Mouse (Mus musculus) gastrocnemius, postnatal 36 days (tissue): ENCODE data around the gene C1qtnf1. TPM values are rescaled to one million over a fixed set of nuclear protein-coding genes. Genes with fewer than 3 reads are reported as not detected.

ENCODE experiments used
- DNase-seq, 2 experiments: peaks; one replicate each; pipeline ENCODE4 v3.0.0; 2022
- intact Hi-C: fragments of 180-260 bp; cut with DNase I; formaldehyde crosslinking; loops from one replicate; pipeline ENCODE4 v1.15.1; 2025
- total RNA-seq, 2 experiments: library from RNA; stranded (reverse); gene quantifications; 2 replicates each; pipeline ENCODE4 v1.2.3; 2021

Gene C1qtnf1
- total RNA-seq, 2 experiments from 2014 or later = 9.3 to 9.7 TPM

- intact Hi-C loops = no loop called here
- no peak for DNase-seq
Measured at GRCm38 (mm10) chr11:118467441-118468035, 39.5 kb downstream of the C1qtnf1 start.

DNA sequence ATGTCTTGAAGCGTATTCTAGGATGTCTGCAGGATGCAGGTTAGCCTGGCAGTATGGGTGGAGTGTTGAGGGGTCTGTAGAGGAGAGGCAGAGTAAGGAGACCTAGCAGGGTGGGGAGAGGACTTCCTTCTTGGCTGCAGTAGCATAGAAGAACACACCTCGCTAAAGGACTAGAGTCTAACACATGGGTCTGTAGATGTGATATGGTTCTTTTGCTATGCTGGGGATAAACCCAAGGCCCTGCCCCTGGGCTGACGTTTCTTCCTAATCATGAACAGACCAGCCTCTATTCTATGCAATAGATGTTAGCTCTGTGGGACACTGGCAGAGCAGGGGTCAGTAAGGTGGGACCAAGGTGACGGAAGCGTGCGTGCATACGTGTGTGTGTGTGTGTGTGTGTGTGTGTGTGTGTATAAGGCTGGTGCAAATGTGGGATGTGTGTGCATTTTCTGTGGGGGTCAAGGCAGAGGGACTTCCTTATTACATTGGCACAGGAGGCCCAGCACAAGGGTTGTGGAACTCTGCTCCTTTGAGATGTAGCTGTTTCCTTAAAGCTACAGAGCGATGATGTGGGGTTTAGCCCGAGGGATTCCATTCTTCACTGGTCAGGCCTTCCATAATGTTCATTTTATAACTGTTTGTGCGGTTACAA lies 41.6 kb downstream of the C1qtnf1 start:
- no peak for DNase-seq
- intact Hi-C loops = no loop called here

DNA sequence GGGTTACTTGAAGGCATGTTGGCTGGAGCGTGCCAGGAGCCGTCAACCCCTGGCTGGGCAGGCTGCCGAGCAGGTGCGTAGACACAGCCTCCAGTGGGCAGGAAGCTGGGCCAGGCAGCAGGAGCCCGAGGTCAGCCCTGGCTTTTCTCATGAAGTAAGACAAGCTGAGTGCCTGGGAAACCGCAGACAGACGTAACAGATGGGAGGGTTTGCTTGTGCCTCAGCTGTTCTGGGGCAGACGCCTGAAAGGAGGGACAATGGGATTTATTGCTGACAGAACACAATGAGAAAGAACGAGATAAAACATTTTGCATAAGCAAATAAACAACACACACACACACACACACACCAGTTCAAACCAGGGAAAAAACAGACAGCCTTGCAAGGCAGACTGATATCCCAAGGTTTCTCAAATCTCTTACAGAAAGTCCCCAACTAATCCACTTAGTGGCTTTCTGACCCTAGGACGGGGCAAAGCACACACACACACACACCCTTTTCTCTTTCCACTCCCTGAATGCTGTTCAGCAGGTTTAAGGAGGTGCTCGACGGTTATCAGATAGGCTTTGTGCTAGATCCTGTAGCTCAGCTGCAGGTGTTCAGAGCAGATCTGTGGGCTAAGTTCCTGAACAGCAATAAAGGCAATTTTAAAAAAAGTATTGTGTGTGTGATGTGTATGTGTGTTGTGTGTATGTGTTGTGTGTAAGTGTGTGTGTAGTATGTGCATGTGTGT lies 42.4 kb downstream of the C1qtnf1 start:
- intact Hi-C loops = no loop called here
- no peak for DNase-seq

- intact Hi-C loops = no loop called here
- DNase-seq = no peak
Measured at GRCm38 (mm10) chr11:118471676-118472075, 43.7 kb downstream of the C1qtnf1 start.

- DNase-seq = no peak
- intact Hi-C loops = no loop called here
Measured at GRCm38 (mm10) chr11:118473161-118473560, 45.2 kb downstream of the C1qtnf1 start.

DNA sequence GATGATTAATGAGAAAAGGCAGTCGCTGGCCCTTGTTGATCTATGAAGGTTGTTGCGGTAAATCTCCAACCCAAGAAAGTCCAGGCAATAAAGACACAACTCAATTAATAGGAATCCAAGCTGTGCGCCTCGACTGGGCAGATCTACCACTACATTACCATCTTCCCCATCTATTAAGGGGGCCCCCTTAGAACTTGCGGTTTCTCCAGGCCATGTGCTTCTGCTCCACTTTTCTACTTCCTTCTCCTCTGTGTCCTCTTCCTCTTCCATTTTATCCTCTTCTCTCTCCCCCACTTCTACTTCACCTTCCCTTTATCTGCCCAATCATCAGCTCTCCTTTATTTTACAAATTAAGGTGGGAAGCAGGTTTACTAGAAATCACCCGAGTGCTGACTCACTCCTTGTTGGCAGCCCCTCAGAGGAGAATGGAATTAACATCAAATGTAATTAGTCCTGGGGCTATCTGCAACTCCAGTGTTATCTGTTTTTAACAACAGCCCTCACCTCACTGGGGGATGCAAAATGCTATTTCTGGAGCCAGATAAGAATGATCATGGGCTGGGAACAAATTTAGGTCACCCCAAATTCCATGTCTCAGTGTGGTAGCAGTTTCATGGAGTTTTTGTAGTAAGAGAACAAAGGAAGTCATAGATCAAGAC lies 46.0 kb downstream of the C1qtnf1 start:
- intact Hi-C loops = no loop called here
- DNase-seq = no peak

DNA sequence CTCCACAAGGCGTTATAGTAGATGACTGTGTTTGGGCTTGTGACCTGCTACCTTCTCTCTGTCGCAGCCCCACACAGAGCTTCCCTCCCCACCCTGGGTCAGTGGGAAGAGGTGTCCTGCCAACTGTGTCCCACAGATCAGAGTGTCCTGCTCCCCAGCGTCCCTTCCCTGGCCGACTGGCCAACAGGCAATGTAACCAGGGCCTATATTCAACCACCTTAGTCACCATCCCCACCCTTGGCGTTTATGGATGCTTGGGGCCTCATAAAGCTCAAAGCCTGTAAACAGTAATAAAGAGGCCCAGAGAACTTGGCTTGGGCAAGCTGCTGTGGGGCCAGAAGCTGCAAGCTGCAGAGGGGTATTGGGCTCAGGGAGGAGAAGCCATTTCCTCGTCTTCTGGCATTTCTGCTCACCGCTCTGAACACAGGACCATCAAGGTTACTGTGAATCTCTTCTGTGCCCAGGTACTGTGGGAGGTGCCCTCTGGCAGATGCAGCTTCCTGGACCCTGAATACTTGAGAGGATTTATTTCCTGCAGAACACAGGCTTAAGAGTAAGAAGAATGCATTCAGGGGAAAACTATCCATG lies 47.6 kb downstream of the C1qtnf1 start:
- DNase-seq = no peak
- intact Hi-C loops = no loop called here

GRCm38 (mm10) chr11:118476396-118477373 lies 48.7 kb downstream of the C1qtnf1 start, which contains the start of gene Engase:
Gene Engase (plus strand): TSS chr11:118476829.
- peak; percentile 91 to 97 for DNase-seq
- intact Hi-C loops = no loop called here

DNA sequence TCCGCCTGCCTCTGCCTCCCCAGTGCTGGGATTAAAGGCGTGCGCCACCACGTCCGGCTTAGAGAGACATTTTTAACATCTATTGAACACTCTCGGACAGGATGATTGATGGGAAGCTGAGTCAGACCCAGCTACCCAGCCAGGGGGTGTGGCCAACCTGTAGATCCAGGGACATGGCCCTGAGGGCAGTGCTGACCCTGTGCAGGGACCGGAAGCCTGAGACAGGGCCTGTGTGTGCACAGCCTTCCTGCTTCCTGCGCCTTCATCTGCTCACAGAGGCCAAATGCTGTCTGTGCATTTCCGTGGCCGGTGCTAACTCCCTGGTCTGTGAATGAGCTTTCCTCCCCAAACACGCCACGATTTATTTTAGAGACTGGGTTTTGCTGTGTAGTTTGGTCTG lies 51.8 kb downstream of the C1qtnf1 start:
- DNase-seq = no peak
- intact Hi-C loops = no loop called here

DNA sequence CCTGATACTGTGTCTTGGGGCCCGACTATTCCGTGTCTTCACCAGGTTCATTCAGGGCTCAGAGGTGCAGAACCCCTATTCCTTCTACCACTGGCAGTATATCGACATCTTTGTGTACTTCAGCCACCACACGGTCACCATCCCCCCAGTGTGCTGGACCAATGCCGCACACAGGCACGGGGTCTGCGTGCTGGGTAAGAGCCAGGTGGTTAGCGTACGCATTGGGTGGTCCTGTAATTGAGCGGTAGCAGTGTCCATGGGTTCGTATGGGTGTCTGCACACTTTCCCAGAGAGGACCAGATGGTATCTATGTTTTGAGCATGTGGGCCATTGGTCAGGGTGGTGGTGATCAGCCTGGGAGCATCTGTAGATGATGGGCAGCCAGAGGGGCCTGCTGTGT lies 53.2 kb downstream of the C1qtnf1 start:
- DNase-seq = no peak
- intact Hi-C loops = no loop called here

- intact Hi-C loops = no loop called here
- DNase-seq = no peak
Measured at GRCm38 (mm10) chr11:118481751-118482150, 53.7 kb downstream of the C1qtnf1 start.

- DNase-seq = no peak
- intact Hi-C loops = no loop called here
Measured at GRCm38 (mm10) chr11:118484169-118484568, 56.2 kb downstream of the C1qtnf1 start.

DNA sequence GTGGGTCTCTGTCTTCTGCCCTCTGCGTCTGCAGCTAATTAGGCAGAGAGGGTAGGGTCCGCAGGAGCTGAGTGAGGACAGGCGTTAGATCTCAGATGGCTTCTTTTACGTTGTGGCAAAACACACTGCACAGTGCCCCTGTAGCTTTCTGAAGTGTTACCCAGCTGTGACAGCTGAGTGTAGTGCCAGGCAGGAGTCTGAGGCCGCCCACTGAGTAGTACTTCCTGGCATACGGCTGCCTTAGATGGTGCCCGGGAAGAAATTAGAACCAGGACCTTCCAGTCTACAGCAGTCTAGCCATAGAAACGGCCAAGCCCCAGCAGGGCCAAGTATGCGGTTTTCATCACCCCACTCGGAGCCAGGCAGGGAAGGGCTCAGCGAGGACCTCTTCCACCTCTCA lies 57.3 kb downstream of the C1qtnf1 start:
- DNase-seq = no peak
- intact Hi-C loops = no loop called here

DNA sequence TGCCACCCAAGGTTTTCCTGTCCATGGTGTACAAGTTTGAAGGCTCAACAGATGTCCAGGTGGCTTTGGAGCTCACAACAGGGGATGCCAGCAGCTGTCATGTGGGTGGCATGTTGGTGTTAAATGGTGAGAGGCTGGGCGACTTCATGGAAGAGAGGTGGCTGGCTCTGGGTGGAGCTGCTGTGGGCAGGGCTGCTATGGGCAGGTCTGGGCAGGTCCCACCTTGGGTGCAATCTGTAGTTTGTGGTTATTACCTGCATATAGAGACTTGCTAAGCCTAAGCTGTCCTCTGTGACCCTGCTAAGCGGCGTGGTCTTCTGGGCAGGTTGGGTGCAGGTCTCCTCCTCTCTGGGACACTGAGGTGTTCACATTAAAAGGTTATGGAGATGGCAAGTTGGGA lies 57.8 kb downstream of the C1qtnf1 start:
- no peak for DNase-seq
- intact Hi-C loops = no loop called here

- DNase-seq = no peak
- intact Hi-C loops = no loop called here
Measured at GRCm38 (mm10) chr11:118486281-118486680, 58.3 kb downstream of the C1qtnf1 start.

DNA sequence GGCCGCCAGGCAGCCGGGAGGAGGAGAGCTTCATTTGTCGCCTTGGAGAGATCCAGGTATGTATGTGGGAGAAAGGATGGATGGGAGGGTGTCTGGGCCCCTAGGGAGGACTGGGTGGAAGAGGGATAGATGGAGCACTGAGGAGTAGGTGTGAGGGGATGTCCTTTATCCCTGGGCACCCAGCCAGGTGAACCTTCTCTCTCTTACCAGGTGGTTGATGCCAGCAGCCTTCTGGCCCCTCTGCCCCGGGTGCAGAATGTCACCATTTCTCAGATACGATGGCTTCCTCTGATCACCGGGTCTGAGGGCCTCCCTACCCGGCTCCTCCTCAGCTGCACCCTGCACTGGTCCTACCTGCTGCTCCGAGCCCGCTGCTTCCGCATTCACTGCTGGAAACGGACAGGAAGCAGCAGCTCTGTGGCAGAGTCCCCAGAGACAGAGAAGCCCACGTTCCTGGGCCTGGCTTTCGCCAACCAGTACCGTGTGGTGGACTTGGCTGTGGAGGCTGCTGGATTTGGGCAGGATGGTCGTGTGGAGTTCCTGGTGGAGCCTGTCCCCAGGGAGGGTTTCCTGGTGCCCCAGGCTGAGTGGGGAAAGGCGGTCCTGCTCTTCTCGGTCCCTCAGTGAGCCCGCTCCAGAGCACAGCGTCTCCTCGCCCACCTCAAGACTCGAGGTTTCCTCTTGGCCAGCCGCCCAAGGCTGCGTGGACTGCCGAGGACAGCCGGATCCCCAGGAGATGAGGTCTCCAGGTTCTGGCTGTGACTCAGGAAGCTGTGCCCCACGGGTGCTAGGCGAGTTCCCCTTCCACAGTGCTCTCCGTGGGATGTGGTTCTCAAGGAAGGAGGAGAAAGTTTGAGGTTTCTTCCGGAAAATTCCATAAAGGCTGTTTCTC lies 59.1 kb downstream of the C1qtnf1 start:
- intact Hi-C loops = no loop called here
- no peak for DNase-seq

- no peak for DNase-seq
- intact Hi-C loops = no loop called here
Measured at GRCm38 (mm10) chr11:118488191-118488906, 60.3 kb downstream of the C1qtnf1 start.

DNA sequence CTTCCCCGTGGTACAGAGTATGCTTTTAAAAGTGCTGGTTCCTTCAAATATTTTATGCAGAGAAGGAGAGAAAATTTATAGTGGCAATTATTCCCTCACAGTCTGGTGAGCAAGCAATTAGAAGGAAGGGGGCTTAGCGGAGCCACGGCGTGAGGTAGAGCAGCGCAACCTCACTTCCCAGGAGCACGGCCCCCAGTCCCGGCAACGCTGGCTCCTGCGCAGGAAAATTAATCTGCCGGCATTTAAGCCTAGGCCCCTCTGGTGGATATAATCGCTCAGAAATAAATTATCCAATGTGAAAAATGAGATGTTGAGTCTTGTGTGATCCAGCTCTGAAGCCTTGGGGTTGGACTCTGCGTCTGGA lies 60.9 kb downstream of the C1qtnf1 start:
- DNase-seq = no peak

More for the DNA sequence above, 60.9 kb downstream of the C1qtnf1 start:
- intact Hi-C loops = no loop called here
